Mouse (Mus musculus): ENCODE results near the gene Ankrd13d. TPM values are rescaled to one million over a fixed set of nuclear protein-coding genes. Genes with fewer than 3 reads are reported as not detected.
A peak's percentile ranks its signal among the peaks of the same experiment; 100 is the strongest.

Gene Ankrd13d
- total RNA-seq, 1 experiment from 2014 or later, result 2.7 TPM

DNA sequence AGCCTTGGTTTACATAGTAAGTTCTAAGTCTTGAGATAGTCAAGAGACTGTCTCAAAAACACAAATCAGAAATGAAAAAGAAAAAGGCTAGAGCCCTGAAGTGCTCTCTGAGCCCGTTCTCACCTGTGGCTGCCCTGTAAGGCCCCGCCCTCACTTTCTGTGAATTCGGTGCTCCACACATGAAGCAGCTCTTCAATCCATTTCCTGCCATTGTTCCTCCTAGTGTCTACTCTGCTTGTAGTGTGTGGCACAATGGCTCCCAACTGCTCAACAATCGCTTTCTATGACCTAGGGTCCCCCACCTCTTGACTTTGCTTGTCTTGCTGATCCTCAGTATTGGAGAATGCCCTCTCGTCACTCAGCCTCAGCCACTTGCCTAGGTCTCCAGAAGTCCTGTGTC lies 55.5 kb downstream of the Ankrd13d start:
- DNase-seq, result no peak

DNA sequence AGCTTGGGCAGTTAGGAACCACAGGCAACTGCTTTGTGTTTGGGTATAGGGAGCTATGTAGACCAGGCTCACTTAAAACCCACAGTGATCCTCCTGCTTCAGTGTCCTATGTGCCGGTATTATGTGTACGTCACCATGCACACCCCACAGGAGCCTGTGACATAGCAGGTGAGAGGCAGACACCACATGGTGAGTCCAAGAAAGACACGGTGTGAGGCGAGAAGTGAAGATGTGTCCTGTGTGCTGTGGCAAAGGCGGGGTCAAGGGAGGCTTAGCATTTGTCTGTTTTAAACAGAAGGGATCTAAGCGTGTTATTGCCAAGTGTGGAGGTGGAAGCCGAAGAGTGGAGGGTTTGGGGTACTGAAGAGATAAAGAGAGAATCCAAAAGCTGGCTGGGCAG lies 56.2 kb downstream of the Ankrd13d start:
- no peak for DNase-seq

DNA sequence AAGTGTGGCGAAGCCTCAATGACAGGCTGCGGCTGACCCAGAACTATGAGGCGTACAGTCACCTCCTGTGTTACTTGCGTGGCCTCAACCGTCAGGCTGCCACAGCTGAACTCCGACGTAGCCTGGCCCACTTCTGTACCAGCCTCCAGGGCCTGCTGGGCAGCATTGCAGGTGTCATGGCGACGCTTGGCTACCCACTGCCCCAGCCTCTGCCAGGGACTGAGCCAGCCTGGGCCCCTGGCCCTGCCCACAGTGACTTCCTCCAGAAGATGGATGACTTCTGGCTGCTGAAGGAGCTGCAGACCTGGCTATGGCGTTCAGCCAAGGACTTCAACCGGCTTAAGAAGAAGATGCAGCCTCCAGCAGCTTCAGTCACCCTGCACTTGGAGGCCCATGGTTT lies 60.8 kb downstream of the Ankrd13d start:
- DNase-seq, result peak; percentile 60

DNA sequence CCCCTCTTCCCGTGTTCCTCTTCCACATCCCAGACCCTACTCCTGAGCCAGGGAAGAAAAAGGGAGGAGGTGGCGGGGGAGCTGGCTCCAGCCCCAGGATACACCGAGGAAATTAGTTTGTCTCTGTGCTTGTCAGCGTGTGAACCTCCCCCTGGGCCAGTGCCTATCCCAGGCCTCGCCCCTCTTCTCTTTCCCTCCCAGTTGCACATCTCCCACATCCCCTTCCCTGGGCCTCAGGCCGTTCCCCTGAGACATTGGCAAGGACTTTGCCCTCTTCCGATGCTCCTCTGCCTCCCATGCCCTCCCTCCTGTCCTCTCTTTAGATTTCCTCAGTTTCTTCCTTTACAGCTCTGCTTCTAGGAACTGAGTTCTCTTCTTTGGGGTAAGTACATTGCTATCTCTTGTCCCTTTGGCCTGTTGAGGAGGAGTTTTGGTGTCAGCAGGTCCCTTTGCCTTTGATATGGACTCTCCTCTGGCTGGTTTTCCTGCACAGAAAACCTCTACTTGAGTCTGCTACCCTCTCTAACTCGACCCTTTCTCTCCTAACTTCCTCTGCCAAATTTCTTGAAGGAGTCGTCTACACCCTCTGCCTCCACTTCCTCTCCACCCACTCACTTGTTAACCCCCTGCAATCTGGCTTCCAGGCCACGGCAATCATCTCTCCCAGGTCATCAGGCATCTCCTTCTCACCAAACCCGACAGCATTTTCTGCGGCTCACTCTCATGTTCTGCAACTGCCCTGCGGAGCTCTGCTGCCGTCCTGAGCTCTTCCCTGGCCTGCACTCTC lies 61.8 kb downstream of the Ankrd13d start:
- no peak for DNase-seq

DNA sequence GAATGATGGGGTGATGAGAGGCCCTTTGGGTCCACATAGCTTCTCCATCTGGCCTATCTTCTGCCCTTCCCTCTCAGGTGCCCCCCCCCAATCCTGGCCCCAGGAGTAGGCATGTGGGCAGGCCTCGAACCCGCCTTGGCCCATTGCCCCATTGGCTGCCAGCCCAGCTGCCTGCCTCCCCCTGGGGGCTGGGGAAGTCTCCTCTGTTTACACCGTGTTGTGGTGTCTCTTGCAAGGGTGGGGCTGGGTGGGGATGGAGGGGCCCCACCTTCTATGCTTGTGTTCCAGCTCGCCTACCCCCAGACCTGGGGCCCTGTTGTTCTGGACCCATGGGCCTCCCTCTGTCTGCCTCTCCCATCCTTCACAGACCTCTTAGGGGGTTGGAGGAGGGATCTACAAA lies 62.5 kb downstream of the Ankrd13d start:
- DNase-seq, result no peak

Small RNA genes within 50 kb of the gene (microRNA-seq; reads per million reads assigned to microRNA genes)
- 0.43 to 2.3 reads per million in 2 experiments for gene Mir6985

Other genes starting within 250 kb of the Ankrd13d start
- gene Gstp1, start 245.2 kb downstream of the Ankrd13d start, total RNA-seq (2021), result 289 and 329 TPM in 2 replicates
- 62.4 and 76.7 TPM in 2 replicates for gene Gstp2, start 237.1 kb downstream of the Ankrd13d start, total RNA-seq (2021)
- 4.5 and 58.0 TPM in 2 replicates for gene Gstp3, start 223.6 kb downstream of the Ankrd13d start, total RNA-seq (2021)
- not detected in 2 replicates for gene Cabp2, start 201.6 kb downstream of the Ankrd13d start, total RNA-seq (2021)
- 78.4 and 97.1 TPM in 2 replicates for gene Cdk2ap2, start 186.0 kb downstream of the Ankrd13d start, total RNA-seq (2021)
- 95.1 and 116 TPM in 2 replicates for gene Pitpnm1, start 183.1 kb downstream of the Ankrd13d start, total RNA-seq (2021)
- gene Aip, start 157.3 kb downstream of the Ankrd13d start, total RNA-seq (2021), result 81.3 and 94.1 TPM in 2 replicates
- gene Gpr152, start 143.3 kb downstream of the Ankrd13d start, total RNA-seq (2021), result 0.08 TPM in 1 of 2 replicates, not detected in the other
- gene Cabp4, start 139.1 kb downstream of the Ankrd13d start, total RNA-seq (2021), result 1.7 and 2.4 TPM in 2 replicates
- gene Coro1b, start 134.5 kb downstream of the Ankrd13d start, total RNA-seq (2021), result 183 and 193 TPM in 2 replicates
- 4.4 and 27.5 TPM in 2 replicates for gene Ptprcap, start 129.5 kb downstream of the Ankrd13d start, total RNA-seq (2021)
- 29.1 and 34.4 TPM in 2 replicates for gene Rps6kb2, start 119.8 kb downstream of the Ankrd13d start, total RNA-seq (2021)
- gene Carns1, start 107.7 kb downstream of the Ankrd13d start, total RNA-seq (2021), result 2.6 and 4.1 TPM in 2 replicates
- 1.9 and 15.1 TPM in 2 replicates for gene Tbc1d10c, start 91.9 kb downstream of the Ankrd13d start, total RNA-seq (2021)
- gene Ppp1ca, start 91.1 kb downstream of the Ankrd13d start, total RNA-seq (2021), result 369 and 402 TPM in 2 replicates
- gene Rad9a, start 81.5 kb downstream of the Ankrd13d start, total RNA-seq (2021), result 8.2 and 10.7 TPM in 2 replicates
- gene Clcf1, start 68.9 kb downstream of the Ankrd13d start, total RNA-seq (2021), result 10.8 and 16.3 TPM in 2 replicates
- gene AC109138.7, start 68.8 kb downstream of the Ankrd13d start, total RNA-seq (2021), result not detected in 2 replicates
- gene Pold4, start 51.2 kb downstream of the Ankrd13d start, total RNA-seq (2021), result 43.3 and 57.9 TPM in 2 replicates
- 17.3 and 20.8 TPM in 2 replicates for gene Ssh3, start 14.0 kb downstream of the Ankrd13d start, total RNA-seq (2021)
- gene Grk2, start 23.1 kb upstream of the Ankrd13d start, total RNA-seq (2021), result 45.2 and 74.4 TPM in 2 replicates
- 96.2 and 111 TPM in 2 replicates for gene Kdm2a, start 115.1 kb upstream of the Ankrd13d start, total RNA-seq (2021)
- gene Rhod, start 156.3 kb upstream of the Ankrd13d start, total RNA-seq (2021), result 14.1 and 17.3 TPM in 2 replicates
- gene Syt12, start 194.3 kb upstream of the Ankrd13d start, total RNA-seq (2021), result 35.0 and 41.1 TPM in 2 replicates
- gene 2010003K11Rik, start 215.4 kb upstream of the Ankrd13d start, total RNA-seq (2021), result 23.0 and 25.2 TPM in 2 replicates
- 351 and 352 TPM in 2 replicates for gene Pcx, start 227.3 kb upstream of the Ankrd13d start, total RNA-seq (2021)